21 mouse cellular contexts compared by ENCODE assay signal in the genomic region with DNA sequence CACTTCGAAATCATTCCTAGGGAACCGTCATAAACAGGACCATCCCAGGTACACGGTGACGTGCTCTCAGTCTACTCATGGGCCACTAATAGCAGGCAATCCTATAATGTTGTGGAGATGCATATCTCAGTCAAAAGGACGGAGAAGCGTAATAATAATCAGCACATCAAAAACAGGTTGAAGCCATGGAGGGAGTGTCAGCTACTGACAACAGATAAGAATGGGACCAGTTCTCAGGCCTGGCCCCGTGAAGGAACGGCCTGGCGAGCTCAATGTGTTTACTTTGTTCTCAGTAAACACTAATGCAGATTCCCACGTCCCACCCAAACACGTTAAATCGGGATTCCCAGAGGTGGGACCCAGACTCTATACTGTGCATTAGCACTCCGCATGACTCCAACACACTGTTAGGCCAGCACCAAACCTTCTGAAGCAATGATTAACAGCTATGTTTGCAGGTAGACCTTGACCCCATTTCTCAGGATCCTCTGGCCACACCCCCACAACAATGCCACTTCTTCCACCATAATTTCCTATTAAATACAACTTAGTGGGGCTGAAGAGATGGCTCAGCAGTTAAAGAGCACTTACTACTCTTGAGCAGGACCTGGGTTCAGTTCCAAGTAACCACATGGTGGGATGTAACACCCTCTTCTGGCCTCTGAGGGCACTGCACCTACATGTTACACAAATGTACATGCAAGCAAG. TPM values are rescaled to one million over a fixed set of nuclear protein-coding genes. Genes with fewer than 3 reads are reported as not detected.
DNase-seq lines count a peak whose midpoint lies in the region; ATAC-seq and TF ChIP-seq lines count a peak whose summit lies in the region.
"Had no signal": no experiment of that assay in that cellular context is flagged by ENCODE, and none has a peak within 500 bp of the region (broad histone marks: within the 10 kb centered on the region; RNA-seq: fewer than 3 reads in every experiment).

No protein-coding gene starts in this region.

- peak; percentile 83 for DNase-seq in kidney, adult 2 months
- DNase-seq in kidney, postnatal 10 days = no peak
- DNase-seq in midbrain, embryonic 11.5 days (ENCODE audit: low spot score, missing footprints) = no peak
- DNase-seq in liver, embryonic 13.5 days = no peak
- no peak for DNase-seq in hindbrain, embryonic 10.5 days (ENCODE audit: low spot score)
- no peak for DNase-seq in left cerebral cortex, postnatal 36 days (ENCODE audit: low spot score in 2 of 2)
- DNase-seq: adrenal gland, postnatal 14 days; cerebellum, adult 18-20 months; forebrain, postnatal 0 days; lung, postnatal 14 days; right cerebral cortex, postnatal 14 days; thymus, postnatal 25 days had no signal

- intact Hi-C loops in left cerebral cortex, postnatal 36 days (cut with DNase I) = no loop called here

- no peak overlapping the region for H3K4me2 ChIP-seq in midbrain, embryonic 11.5 days
- no peak overlapping the region for H3K4me2 ChIP-seq in midbrain, embryonic 13.5 days (replicated peaks)
- no peak overlapping the region for H3K4me2 ChIP-seq in liver, embryonic 13.5 days
- H3K4me2 ChIP-seq: heart, embryonic 15.5 days; hindbrain, embryonic 12.5 days had no signal

- 81% methylated on average over 13 of the region's 13 CpGs for WGBS in kidney, adult 2 months
- 89% methylated on average over 13 of the region's 13 CpGs for WGBS in midbrain, embryonic 11.5 days
- WGBS in midbrain, embryonic 13.5 days = 86% methylated on average over 13 of the region's 13 CpGs
- WGBS in liver, embryonic 13.5 days (ENCODE audit: insufficient replicate concordance) = 60% methylated on average over 13 of the region's 13 CpGs
- 92% methylated on average over 13 of the region's 13 CpGs for WGBS in hindbrain, embryonic 10.5 days

- no peaks in the 10 kb centered on the region for H3K36me3 ChIP-seq in kidney, adult 2 months (ENCODE audit: control insufficient read depth, insufficient read depth, low read length)
- no peaks in the 10 kb centered on the region for H3K36me3 ChIP-seq in midbrain, embryonic 11.5 days (ENCODE audit: control insufficient read depth, insufficient read depth, low read length)
- H3K36me3 ChIP-seq in midbrain, embryonic 13.5 days = no peaks in the 10 kb centered on the region
- no peaks in the 10 kb centered on the region for H3K36me3 ChIP-seq in liver, embryonic 13.5 days
- no peaks in the 10 kb centered on the region; the same call in 1 of the 2 replicates for H3K36me3 ChIP-seq in hindbrain, embryonic 10.5 days
- H3K36me3 ChIP-seq: heart, embryonic 15.5 days; hindbrain, embryonic 12.5 days had no signal

- no peak overlapping the region for H3K4me3 ChIP-seq in kidney, adult 2 months (ENCODE audit: insufficient read depth, low read depth, low read length)
- no peak overlapping the region for H3K4me3 ChIP-seq in midbrain, embryonic 11.5 days (ENCODE audit: low read depth, low read length)
- no peak overlapping the region for H3K4me3 ChIP-seq in midbrain, embryonic 13.5 days (replicated peaks)
- no peak overlapping the region for H3K4me3 ChIP-seq in liver, embryonic 13.5 days (replicated peaks)
- H3K4me3 ChIP-seq in hindbrain, embryonic 10.5 days = no peak overlapping the region
- H3K4me3 ChIP-seq: erythroblast, embryonic 14.5 days; heart, embryonic 15.5 days; hindbrain, embryonic 12.5 days; megakaryocyte, embryonic 14.5 days had no signal

- TF ChIP-seq POLR2A in kidney, adult 2 months (IDR thresholded peaks at IDR 0.05; ENCODE audit: low read depth, low read length) = no peak

- peaks cover 8% of the 10 kb centered on the region; the same call in 1 of the 2 replicates for H3K4me1 ChIP-seq in kidney, adult 2 months (ENCODE audit: control insufficient read depth, insufficient read depth, low read length)
- peaks cover 32% of the 10 kb centered on the region for H3K4me1 ChIP-seq in midbrain, embryonic 11.5 days (ENCODE audit: control insufficient read depth, insufficient read depth, low read length)
- H3K4me1 ChIP-seq in midbrain, embryonic 13.5 days (replicated peaks) = peaks cover 53% of the 10 kb centered on the region
- no peaks in the 10 kb centered on the region for H3K4me1 ChIP-seq in liver, embryonic 13.5 days (replicated peaks)
- H3K4me1 ChIP-seq in hindbrain, embryonic 10.5 days (replicated peaks) = peaks cover 26% of the 10 kb centered on the region
- H3K4me1 ChIP-seq: heart, embryonic 15.5 days; megakaryocyte, embryonic 14.5 days had no signal

- no peak overlapping the region for H3K27ac ChIP-seq in kidney, adult 2 months (ENCODE audit: insufficient read depth, low read depth, low read length)
- H3K27ac ChIP-seq in midbrain, embryonic 11.5 days (ENCODE audit: low read depth, low read length) = no peak overlapping the region
- H3K27ac ChIP-seq in midbrain, embryonic 13.5 days = no peak overlapping the region
- H3K27ac ChIP-seq in liver, embryonic 13.5 days = no peak overlapping the region
- no peak overlapping the region for H3K27ac ChIP-seq in hindbrain, embryonic 10.5 days
- H3K27ac ChIP-seq: heart, embryonic 15.5 days; hindbrain, embryonic 12.5 days had no signal

- peak; percentile 34 for TF ChIP-seq CTCF in kidney, adult 2 months (conservative IDR thresholded peaks at IDR 0.05; ENCODE audit: insufficient read depth, insufficient read length, low read depth, low read length)

- H3K9ac ChIP-seq in midbrain, embryonic 11.5 days (ENCODE audit: low read length) = no peak overlapping the region
- H3K9ac ChIP-seq in midbrain, embryonic 13.5 days (replicated peaks) = no peak overlapping the region
- H3K9ac ChIP-seq in liver, embryonic 13.5 days = no peak overlapping the region
- H3K9ac ChIP-seq: forebrain, postnatal 0 days; heart, embryonic 15.5 days; hindbrain, embryonic 12.5 days had no signal

- peak; percentile 19; the same call in 1 of the 2 replicates for ATAC-seq in midbrain, embryonic 11.5 days (ENCODE audit: low FRiP score)
- ATAC-seq in midbrain, embryonic 13.5 days = no peak
- ATAC-seq in liver, embryonic 13.5 days (ENCODE audit: low read depth) = peak; percentile 50
- ATAC-seq: activated CD4-positive, CD25-positive, alpha-beta regulatory T cell, adult 4 months; forebrain, postnatal 0 days; inflammation-experienced regulatory T-cells, adult 6 months; Patski had no signal

- no peaks in the 10 kb centered on the region for H3K9me3 ChIP-seq in midbrain, embryonic 11.5 days (ENCODE audit: control insufficient read depth, low read length)
- H3K9me3 ChIP-seq in midbrain, embryonic 13.5 days = no peaks in the 10 kb centered on the region
- no peaks in the 10 kb centered on the region for H3K9me3 ChIP-seq in liver, embryonic 13.5 days (replicated peaks)
- H3K9me3 ChIP-seq in hindbrain, embryonic 10.5 days = no peaks in the 10 kb centered on the region
- H3K9me3 ChIP-seq: heart, embryonic 15.5 days; hindbrain, embryonic 12.5 days had no signal

- no peaks in the 10 kb centered on the region for H3K27me3 ChIP-seq in kidney, adult 2 months (replicated peaks; ENCODE audit: control insufficient read depth, insufficient read depth, low read length)
- no peaks in the 10 kb centered on the region for H3K27me3 ChIP-seq in midbrain, embryonic 11.5 days (ENCODE audit: control insufficient read depth, insufficient read depth, low read length)
- no peaks in the 10 kb centered on the region for H3K27me3 ChIP-seq in midbrain, embryonic 13.5 days
- H3K27me3 ChIP-seq in liver, embryonic 13.5 days = no peaks in the 10 kb centered on the region
- H3K27me3 ChIP-seq in hindbrain, embryonic 10.5 days (ENCODE audit: insufficient read depth, poor library complexity, severe bottlenecking) = no peaks in the 10 kb centered on the region
- H3K27me3 ChIP-seq: heart, embryonic 15.5 days; hindbrain, embryonic 12.5 days; megakaryocyte, embryonic 14.5 days; Patski had no signal

RNA-seq across cellular contexts. Expression of gene Kif21a, which starts 42.5 kb away (rescaled TPM):
- 18.5 and 24.2 TPM in 2 replicates for polyA plus RNA-seq in kidney, adult 2 months (2012; rRNA removed)
- 77.0 and 77.3 TPM in 2 replicates for polyA plus RNA-seq in midbrain, embryonic 11.5 days (2014; fragmentation: Nextera tagmentation; extraction: Ambion mirVana)
- polyA plus RNA-seq in midbrain, embryonic 13.5 days (2015; fragmentation: Nextera tagmentation; extraction: Ambion mirVana) = 63.1 and 64.4 TPM in 2 replicates
- 1.9 and 2.1 TPM in 2 replicates for polyA plus RNA-seq in liver, embryonic 13.5 days (2015; fragmentation: Nextera tagmentation; extraction: Ambion mirVana)
- 26.2 and 28.6 TPM in 2 replicates for polyA plus RNA-seq in hindbrain, embryonic 10.5 days (2016; fragmentation: Nextera tagmentation; extraction: Ambion mirVana)
- total RNA-seq in left cerebral cortex, postnatal 36 days (2021) = 100 to 1,000 TPM; 120 to 130 TPM
- total RNA-seq: monocyte, adult 5-6 weeks had no signal
- polyA plus RNA-seq: activated CD4-positive, CD25-positive, alpha-beta regulatory T cell, adult 4 months; inflammation-experienced regulatory T-cells, adult 6 months had no signal
